Mouse (Mus musculus) lung, postnatal 0 days (tissue): ENCODE data around the gene Gm49368.

ENCODE experiments used
- CTCF ChIP-seq: IDR thresholded peaks from 2 replicates; pipeline ENCODE4 v1.5.1; 2016; ENCODE audit warnings: antibody characterized with exemption, mild to moderate bottlenecking
- EP300 ChIP-seq: IDR thresholded peaks from 2 replicates; pipeline ENCODE4 v1.6.1; 2016; ENCODE audit warnings: antibody characterized with exemption, mild to moderate bottlenecking, control low read depth

DNA sequence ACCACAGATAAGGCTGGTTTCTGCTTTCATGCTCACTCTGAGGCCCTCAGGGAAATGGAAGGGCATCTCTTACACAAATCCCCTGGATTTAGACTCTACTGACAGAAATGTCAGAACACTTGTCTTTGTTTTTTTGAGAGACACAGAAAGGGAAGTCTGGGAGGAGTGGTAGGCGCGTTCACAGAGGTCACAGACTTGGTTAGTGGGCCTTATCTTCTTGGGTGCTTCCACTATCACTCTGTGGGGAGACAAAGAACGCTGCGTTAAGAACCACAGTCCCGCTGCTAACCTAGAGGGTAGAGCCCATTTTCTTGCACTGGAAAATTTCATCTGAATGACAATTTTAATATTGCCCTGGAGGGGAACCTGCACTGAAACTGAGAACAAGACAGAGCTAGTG lies 69.7 kb downstream of the Gm49368 start:
- TF ChIP-seq CTCF (no peak), EP300 (no peak)
